Mouse (Mus musculus): Measurements from ENCODE around the gene Hist2h2aa1. TPM values are rescaled to one million over a fixed set of nuclear protein-coding genes. Genes with fewer than 3 reads are reported as not detected.
"Not testable (repeated sequence)": the region's sequence is repeated elsewhere in the genome, so short reads cannot be mapped to it uniquely, and the experiment has no call there.

The Hist2h2aa1 gene
- polyA plus RNA-seq, 1 experiment: 67.0 TPM

GRCm38 (mm10) chr3:96277800-96278624 lies 32.7 kb downstream of the Hist2h2aa1 start:
- no peaks in the 10 kb centered on the region for H3K9me3 ChIP-seq
- peaks cover 17% of the 10 kb centered on the region for H3K27me3 ChIP-seq (replicated peaks)
- H3K4me3 ChIP-seq (replicated peaks): peak overlapping the region; percentile 93
- H3K4me1 ChIP-seq: peaks cover 44% of the 10 kb centered on the region
- peaks cover 16% of the 10 kb centered on the region for H3K36me3 ChIP-seq (replicated peaks; ENCODE audit: low read length)
- TF ChIP-seq FLI1 (IDR thresholded peaks at IDR 0.05; ENCODE audit: low read length) (no peak), GATA1 (IDR thresholded peaks at IDR 0.05; ENCODE audit: borderline replicate concordance, low read length) (no peak)

- peaks cover 7% of the 10 kb centered on the region for H3K9me3 ChIP-seq
- TF ChIP-seq FLI1 (IDR thresholded peaks at IDR 0.05; ENCODE audit: low read length) (no peak), GATA1 (IDR thresholded peaks at IDR 0.05; ENCODE audit: borderline replicate concordance, low read length) (no peak)
- peaks cover 12% of the 10 kb centered on the region for H3K36me3 ChIP-seq (replicated peaks; ENCODE audit: low read length)
- H3K4me1 ChIP-seq: peaks cover 33% of the 10 kb centered on the region
- H3K27me3 ChIP-seq (replicated peaks): peaks cover 30% of the 10 kb centered on the region
- no peak overlapping the region for H3K4me3 ChIP-seq (replicated peaks)
Measured at GRCm38 (mm10) chr3:96280660-96281059, 35.4 kb downstream of the Hist2h2aa1 start.

- Histone ChIP-seq H3K27me3 (replicated peaks) (peaks cover 35% of the 10 kb centered on the region), H3K4me3 (replicated peaks) (no peak overlapping the region), H3K4me1 (peaks cover 7% of the 10 kb centered on the region), H3K9me3 (peaks cover 12% of the 10 kb centered on the region), H3K36me3 (replicated peaks; ENCODE audit: low read length) (no peaks in the 10 kb centered on the region)
- TF ChIP-seq FLI1 (IDR thresholded peaks at IDR 0.05; ENCODE audit: low read length) (no peak), GATA1 (IDR thresholded peaks at IDR 0.05; ENCODE audit: borderline replicate concordance, low read length) (no peak)
Measured at GRCm38 (mm10) chr3:96284457-96284856, 39.2 kb downstream of the Hist2h2aa1 start.

GRCm38 (mm10) chr3:96287334-96287733 lies 42.0 kb downstream of the Hist2h2aa1 start:
- H3K4me3 ChIP-seq (replicated peaks); H3K36me3 ChIP-seq (replicated peaks; ENCODE audit: low read length); H3K4me1 ChIP-seq: not testable (repeated sequence)
- Histone ChIP-seq H3K9me3 (peaks cover 12% of the 10 kb centered on the region), H3K27me3 (replicated peaks) (peaks cover 23% of the 10 kb centered on the region)

- H3K36me3 ChIP-seq (replicated peaks; ENCODE audit: low read length): no peaks in the 10 kb centered on the region
- peaks cover 21% of the 10 kb centered on the region for H3K4me1 ChIP-seq
- H3K9me3 ChIP-seq: peaks cover 12% of the 10 kb centered on the region
- no peak overlapping the region for H3K4me3 ChIP-seq (replicated peaks)
- TF ChIP-seq GATA1 (IDR thresholded peaks at IDR 0.05; ENCODE audit: borderline replicate concordance, low read length) (no peak), FLI1 (IDR thresholded peaks at IDR 0.05; ENCODE audit: low read length) (no peak)
- H3K27me3 ChIP-seq (replicated peaks): peaks cover 10% of the 10 kb centered on the region
Measured at GRCm38 (mm10) chr3:96289201-96289600, 43.9 kb downstream of the Hist2h2aa1 start.

GRCm38 (mm10) chr3:96290727-96291126 lies 45.4 kb downstream of the Hist2h2aa1 start:
- peaks cover 21% of the 10 kb centered on the region for H3K4me1 ChIP-seq
- H3K27me3 ChIP-seq (replicated peaks); H3K36me3 ChIP-seq (replicated peaks; ENCODE audit: low read length); H3K9me3 ChIP-seq; H3K4me3 ChIP-seq (replicated peaks): not testable (repeated sequence)

- no peaks in the 10 kb centered on the region for H3K9me3 ChIP-seq
- no peak overlapping the region for H3K4me3 ChIP-seq (replicated peaks)
- no peaks in the 10 kb centered on the region for H3K36me3 ChIP-seq (replicated peaks; ENCODE audit: low read length)
- TF ChIP-seq GATA1 (IDR thresholded peaks at IDR 0.05; ENCODE audit: borderline replicate concordance, low read length): no peak
- no peak for TF ChIP-seq FLI1 (IDR thresholded peaks at IDR 0.05; ENCODE audit: low read length)
- peaks cover 4% of the 10 kb centered on the region for H3K27me3 ChIP-seq (replicated peaks)
- H3K4me1 ChIP-seq: peaks cover 21% of the 10 kb centered on the region
Measured at GRCm38 (mm10) chr3:96292641-96293040, 47.3 kb downstream of the Hist2h2aa1 start.

GRCm38 (mm10) chr3:96293368-96293767 lies 48.1 kb downstream of the Hist2h2aa1 start:
- Histone ChIP-seq H3K9me3 (no peaks in the 10 kb centered on the region), H3K4me3 (replicated peaks) (peak overlapping the region; percentile 83), H3K27me3 (replicated peaks) (peaks cover 4% of the 10 kb centered on the region), H3K4me1 (peaks cover 21% of the 10 kb centered on the region), H3K36me3 (replicated peaks; ENCODE audit: low read length) (no peaks in the 10 kb centered on the region)
- TF ChIP-seq FLI1 (IDR thresholded peaks at IDR 0.05; ENCODE audit: low read length) (no peak), GATA1 (IDR thresholded peaks at IDR 0.05; ENCODE audit: borderline replicate concordance, low read length) (no peak)

GRCm38 (mm10) chr3:96293787-96294186 lies 48.5 kb downstream of the Hist2h2aa1 start, which contains the start of gene Fcgr1:
TSS of gene Fcgr1 (minus strand) at chr3:96293969.
- no peaks in the 10 kb centered on the region for H3K36me3 ChIP-seq (replicated peaks; ENCODE audit: low read length)
- peak within 1 kb of the TSS; percentile 83 for H3K4me3 ChIP-seq (replicated peaks)
- peaks cover 21% of the 10 kb centered on the region for H3K4me1 ChIP-seq
- no peak for TF ChIP-seq FLI1 (IDR thresholded peaks at IDR 0.05; ENCODE audit: low read length)
- TF ChIP-seq GATA1 (IDR thresholded peaks at IDR 0.05; ENCODE audit: borderline replicate concordance, low read length): no peak
- peaks cover 6% of the 10 kb centered on the region for H3K27me3 ChIP-seq (replicated peaks)
- H3K9me3 ChIP-seq: no peaks in the 10 kb centered on the region

Other genes with a start within 250 kb of the Hist2h2aa1 start
- gene Plekho1, start 249.5 kb upstream of the Hist2h2aa1 start, polyA plus RNA-seq (2012; ENCODE audit: insufficient read depth, low replicate concordance): 556 and 663 TPM in 2 replicates
- 19.1 and 19.4 TPM in 2 replicates for gene Vps45, start 187.0 kb upstream of the Hist2h2aa1 start, polyA plus RNA-seq (2012; ENCODE audit: insufficient read depth, low replicate concordance)
- gene Otud7b, start 141.0 kb upstream of the Hist2h2aa1 start, polyA plus RNA-seq (2012; ENCODE audit: insufficient read depth, low replicate concordance): 9.2 and 12.9 TPM in 2 replicates
- 0.57 TPM in 1 of 2 replicates, not detected in the other for gene Mtmr11, start 83.5 kb upstream of the Hist2h2aa1 start, polyA plus RNA-seq (2012; ENCODE audit: insufficient read depth, low replicate concordance)
- gene Sf3b4, start 73.2 kb upstream of the Hist2h2aa1 start, polyA plus RNA-seq (2012; ENCODE audit: insufficient read depth, low replicate concordance): 463 and 1,018 TPM in 2 replicates
- gene Sv2a, start 64.3 kb upstream of the Hist2h2aa1 start, polyA plus RNA-seq (2012; ENCODE audit: insufficient read depth, low replicate concordance): 1.9 and 7.6 TPM in 2 replicates
- 29.8 and 114 TPM in 2 replicates for gene Bola1, start 25.8 kb upstream of the Hist2h2aa1 start, polyA plus RNA-seq (2012; ENCODE audit: insufficient read depth, low replicate concordance)
- gene Hist2h2ab, start 25.6 kb upstream of the Hist2h2aa1 start, polyA plus RNA-seq (2012; ENCODE audit: insufficient read depth, low replicate concordance): not detected in 2 replicates
- gene Hist2h2ac, start 24.6 kb upstream of the Hist2h2aa1 start, polyA plus RNA-seq (2012; ENCODE audit: insufficient read depth, low replicate concordance): 15.1 and 19.7 TPM in 2 replicates
- 0.10 TPM in 1 of 2 replicates, not detected in the other for gene Hist2h2be, start 24.4 kb upstream of the Hist2h2aa1 start, polyA plus RNA-seq (2012; ENCODE audit: insufficient read depth, low replicate concordance)
- gene Hist2h3c2, start 6.4 kb upstream of the Hist2h2aa1 start, polyA plus RNA-seq (2012; ENCODE audit: insufficient read depth, low replicate concordance): 50.2 and 139 TPM in 2 replicates
- gene Hist2h2aa2, start 5.2 kb upstream of the Hist2h2aa1 start, polyA plus RNA-seq (2012; ENCODE audit: insufficient read depth, low replicate concordance): 947 and 1,036 TPM in 2 replicates
- not detected in 2 replicates for gene Hist2h3c1, start 1.2 kb downstream of the Hist2h2aa1 start, polyA plus RNA-seq (2012; ENCODE audit: insufficient read depth, low replicate concordance)
- 5.6 and 6.1 TPM in 2 replicates for gene Hist2h4, start 17.8 kb downstream of the Hist2h2aa1 start, polyA plus RNA-seq (2012; ENCODE audit: insufficient read depth, low replicate concordance)
- gene Hist2h3b, start 23.2 kb downstream of the Hist2h2aa1 start, polyA plus RNA-seq (2012; ENCODE audit: insufficient read depth, low replicate concordance): 84.7 and 122 TPM in 2 replicates
- 1.0 TPM in 1 of 2 replicates, not detected in the other for gene Hist2h2bb, start 24.3 kb downstream of the Hist2h2aa1 start, polyA plus RNA-seq (2012; ENCODE audit: insufficient read depth, low replicate concordance)
- 0.86 and 1.7 TPM in 2 replicates for gene Fcgr1, start 48.5 kb downstream of the Hist2h2aa1 start, polyA plus RNA-seq (2012; ENCODE audit: insufficient read depth, low replicate concordance)
- gene BC107364, start 206.8 kb downstream of the Hist2h2aa1 start, polyA plus RNA-seq (2012; ENCODE audit: insufficient read depth, low replicate concordance): not detected in 2 replicates

Data from megakaryocyte, embryonic 14.5 days (primary cell).